ENCODE assay signal across 8 mouse cellular contexts in genomic region chr7:45460377-45460776, GRCm38 (mm10). TPM values are rescaled to one million over a fixed set of nuclear protein-coding genes. Genes with fewer than 3 reads are reported as not detected.
DNase-seq lines count a peak whose midpoint lies in the region; ATAC-seq and TF ChIP-seq lines count a peak whose summit lies in the region.

No protein-coding gene starts in this region.

- peak; percentile 93 for DNase-seq in heart, adult 11 months
- no peak for DNase-seq in heart, adult 8-10 months (ENCODE audit: low spot score)
- DNase-seq in liver, embryonic 11.5 days (ENCODE audit: low spot score): no peak
- no peak for DNase-seq in gastrocnemius, adult 8-10 months (ENCODE audit: low spot score in 2 of 2)
- no peak for DNase-seq in thymus, adult 18-20 months
- no peak for DNase-seq in thymus, postnatal 4 days

- TF ChIP-seq CTCF in bone marrow macrophage, adult 2 months (IDR thresholded peaks at IDR 0.05; ENCODE audit: low read depth, low read length): no peak

- H3K4me2 ChIP-seq in hindbrain, embryonic 12.5 days (replicated peaks): peak overlapping the region; percentile 51
- H3K4me2 ChIP-seq in liver, embryonic 11.5 days: peak overlapping the region; percentile 73

- no peak for TF ChIP-seq POLR2A in bone marrow macrophage, adult 2 months (IDR thresholded peaks at IDR 0.05; ENCODE audit: borderline replicate concordance, low read depth, low read length)

- peaks cover 66% of the 10 kb centered on the region for H3K36me3 ChIP-seq in hindbrain, embryonic 12.5 days
- H3K36me3 ChIP-seq in liver, embryonic 11.5 days (ENCODE audit: control insufficient read depth, insufficient read depth, low read length): peaks cover 37% of the 10 kb centered on the region

- no peak for ATAC-seq in hindbrain, embryonic 12.5 days (ENCODE audit: low FRiP score)
- ATAC-seq in liver, embryonic 11.5 days (replicated peaks; ENCODE audit: low FRiP score): peak; percentile 2; the same call in 1 of the 2 replicates

- no peaks in the 10 kb centered on the region for H3K9me3 ChIP-seq in hindbrain, embryonic 12.5 days (replicated peaks)
- H3K9me3 ChIP-seq in liver, embryonic 11.5 days (ENCODE audit: control insufficient read depth, low read length): no peaks in the 10 kb centered on the region

- H3K27ac ChIP-seq in bone marrow macrophage, adult 2 months (ENCODE audit: insufficient read depth, low read depth, low read length): peak overlapping the region; percentile 98
- H3K27ac ChIP-seq in hindbrain, embryonic 12.5 days: peak overlapping the region; percentile 95
- H3K27ac ChIP-seq in liver, embryonic 11.5 days (ENCODE audit: low read depth, low read length): peak overlapping the region; percentile 96

- no peaks in the 10 kb centered on the region for H3K27me3 ChIP-seq in hindbrain, embryonic 12.5 days
- H3K27me3 ChIP-seq in liver, embryonic 11.5 days (replicated peaks; ENCODE audit: control insufficient read depth, insufficient read depth, low read length): no peaks in the 10 kb centered on the region

- peak overlapping the region; percentile 91 for H3K9ac ChIP-seq in hindbrain, embryonic 12.5 days
- peak overlapping the region; percentile 83 for H3K9ac ChIP-seq in liver, embryonic 11.5 days (ENCODE audit: low read depth, low read length)

- H3K4me1 ChIP-seq in bone marrow macrophage, adult 2 months (ENCODE audit: control insufficient read depth, insufficient read depth, low read length): peaks cover 32% of the 10 kb centered on the region
- peaks cover 46% of the 10 kb centered on the region for H3K4me1 ChIP-seq in hindbrain, embryonic 12.5 days
- H3K4me1 ChIP-seq in liver, embryonic 11.5 days (replicated peaks; ENCODE audit: control insufficient read depth, insufficient read depth, low read length): peaks cover 47% of the 10 kb centered on the region

- WGBS in hindbrain, embryonic 12.5 days: 77% methylated on average over 7 of the region's 7 CpGs
- 49% methylated on average over 7 of the region's 7 CpGs for WGBS in liver, embryonic 11.5 days

- H3K4me3 ChIP-seq in bone marrow macrophage, adult 2 months (ENCODE audit: insufficient read depth, low read length): peak overlapping the region; percentile 55
- peak overlapping the region; percentile 77 for H3K4me3 ChIP-seq in hindbrain, embryonic 12.5 days
- peak overlapping the region; percentile 89 for H3K4me3 ChIP-seq in liver, embryonic 11.5 days (ENCODE audit: low read depth, low read length)

RNA-seq across cellular contexts. Expression of gene Ftl1, which starts 0.7 kb away (rescaled TPM):
- total RNA-seq in heart, adult 8-10 months (2022): 100 to 1,000 TPM; 164 to 329 (median 254) TPM
- 18,510 and 20,120 TPM in 2 replicates for polyA plus RNA-seq in bone marrow macrophage, adult 2 months (2012; ENCODE audit: insufficient read depth, insufficient read length, missing spikeins)
- 5,718 and 6,089 TPM in 2 replicates for polyA plus RNA-seq in hindbrain, embryonic 12.5 days (2016; fragmentation: Nextera tagmentation; extraction: Ambion mirVana)
- 6,297 and 6,318 TPM in 2 replicates for polyA plus RNA-seq in liver, embryonic 11.5 days (2014; fragmentation: Nextera tagmentation; extraction: Ambion mirVana)
- 100 to 1,000 TPM in 3 of 4 experiments, 10 to 100 TPM in 1; 83.2 to 132 (median 121) TPM for total RNA-seq in gastrocnemius, adult 8-10 months (2022)

RNA-seq across cellular contexts. Expression of gene Bax, which starts 6.3 kb away (rescaled TPM):
- 10 to 100 TPM; 24.3 to 26.9 (median 26.2) TPM for total RNA-seq in heart, adult 8-10 months (2022)
- polyA plus RNA-seq in bone marrow macrophage, adult 2 months (2012; ENCODE audit: insufficient read depth, insufficient read length, missing spikeins): 196 and 209 TPM in 2 replicates
- 231 and 244 TPM in 2 replicates for polyA plus RNA-seq in hindbrain, embryonic 12.5 days (2016; fragmentation: Nextera tagmentation; extraction: Ambion mirVana)
- 190 and 212 TPM in 2 replicates for polyA plus RNA-seq in liver, embryonic 11.5 days (2014; fragmentation: Nextera tagmentation; extraction: Ambion mirVana)
- 10 to 100 TPM; 14.5 to 17.8 (median 15.3) TPM for total RNA-seq in gastrocnemius, adult 8-10 months (2022)

RNA-seq across cellular contexts. Expression of gene Tulp2, which starts 21.3 kb away (rescaled TPM):
- total RNA-seq in heart, adult 8-10 months (2022): not detected
- not detected in 2 replicates for polyA plus RNA-seq in bone marrow macrophage, adult 2 months (2012; ENCODE audit: insufficient read depth, insufficient read length, missing spikeins)
- 0.13 and 0.54 TPM in 2 replicates for polyA plus RNA-seq in hindbrain, embryonic 12.5 days (2016; fragmentation: Nextera tagmentation; extraction: Ambion mirVana)
- 2.3 and 3.2 TPM in 2 replicates for polyA plus RNA-seq in liver, embryonic 11.5 days (2014; fragmentation: Nextera tagmentation; extraction: Ambion mirVana)
- not detected for total RNA-seq in gastrocnemius, adult 8-10 months (2022)

RNA-seq across cellular contexts. Expression of gene Ruvbl2, which starts 22.5 kb away (rescaled TPM):
- 10 to 100 TPM; 23.1 to 31.5 (median 26.8) TPM for total RNA-seq in heart, adult 8-10 months (2022)
- 26.0 and 43.8 TPM in 2 replicates for polyA plus RNA-seq in bone marrow macrophage, adult 2 months (2012; ENCODE audit: insufficient read depth, insufficient read length, missing spikeins)
- polyA plus RNA-seq in hindbrain, embryonic 12.5 days (2016; fragmentation: Nextera tagmentation; extraction: Ambion mirVana): 124 and 129 TPM in 2 replicates
- 240 and 250 TPM in 2 replicates for polyA plus RNA-seq in liver, embryonic 11.5 days (2014; fragmentation: Nextera tagmentation; extraction: Ambion mirVana)
- total RNA-seq in gastrocnemius, adult 8-10 months (2022): 10 to 100 TPM; 22.4 to 28.6 (median 24.0) TPM

RNA-seq across cellular contexts. Expression of gene Gys1, which starts 25.7 kb away (rescaled TPM):
- total RNA-seq in heart, adult 8-10 months (2022): 100 to 1,000 TPM; 106 to 122 (median 112) TPM
- 12.8 and 14.3 TPM in 2 replicates for polyA plus RNA-seq in bone marrow macrophage, adult 2 months (2012; ENCODE audit: insufficient read depth, insufficient read length, missing spikeins)
- polyA plus RNA-seq in hindbrain, embryonic 12.5 days (2016; fragmentation: Nextera tagmentation; extraction: Ambion mirVana): 34.8 TPM in 2 replicates
- 21.4 and 23.7 TPM in 2 replicates for polyA plus RNA-seq in liver, embryonic 11.5 days (2014; fragmentation: Nextera tagmentation; extraction: Ambion mirVana)
- 100 to 1,000 TPM; 265 to 308 (median 299) TPM for total RNA-seq in gastrocnemius, adult 8-10 months (2022)
